Mouse (Mus musculus): ENCODE measurements at regions not wholly inside any gene's neighbourhood (a gene's known extent, or its start where the extent isn't known, plus 50 kb on each side); places are given as distances from the start of the nearest gene placed in this dataset.

DNA sequence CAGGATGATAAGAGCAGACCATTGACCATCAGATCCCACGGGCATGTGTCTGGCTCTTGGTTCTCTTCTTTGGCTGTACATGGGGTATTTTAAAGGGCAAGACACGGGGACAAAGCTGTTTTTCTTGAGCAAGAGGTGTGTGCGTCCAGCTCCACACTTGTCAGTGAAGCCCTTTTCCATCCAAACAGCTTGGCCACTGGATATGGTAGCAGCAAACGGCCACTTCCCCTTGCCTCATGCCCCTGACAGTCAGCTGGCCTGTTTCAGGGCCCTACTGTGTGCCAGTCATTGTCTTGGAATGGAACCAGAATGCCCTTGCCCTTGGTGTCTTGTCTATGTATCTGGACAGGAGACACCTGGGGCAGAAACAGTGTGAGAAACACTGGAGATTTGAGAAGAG, 224.7 kb downstream of the Zfp36l1 start:
- TF ChIP-seq POLR2A (IDR thresholded peaks at IDR 0.05; ENCODE audit: borderline replicate concordance, extremely low read depth, insufficient read depth, insufficient read length, poor library complexity, severe bottlenecking) (no peak), CTCF (IDR thresholded peaks at IDR 0.05; ENCODE audit: borderline replicate concordance, extremely low read depth, insufficient read depth, insufficient read length) (no peak)
